Mouse (Mus musculus) bone marrow macrophage, adult 2 months (primary cell): ENCODE data around the gene Hist1h1e.
A peak's percentile ranks its signal among the peaks of the same experiment; 100 is the strongest.
"Not testable (repeated sequence)": the region's sequence is repeated elsewhere in the genome, so short reads cannot be mapped to it uniquely, and the experiment has no call there.

Experiments
- CTCF ChIP-seq: IDR thresholded peaks from 2 replicates; pipeline ENCODE4 v1.5.1; 2012; ENCODE audit warnings: low read depth, mild to moderate bottlenecking, low read length, moderate library complexity
- POLR2A ChIP-seq: IDR thresholded peaks from 2 replicates; pipeline ENCODE4 v1.6.1; 2012; ENCODE audit warnings: mild to moderate bottlenecking, low read depth, low read length, borderline replicate concordance

- peak; percentile 76; the same call in 1 of the 2 replicates for TF ChIP-seq POLR2A
- TF ChIP-seq CTCF, result not testable (repeated sequence)
Observed at GRCm38 (mm10) chr13:23585442-23586098, 36.8 kb downstream of the Hist1h1e start.
